ENCODE assay signal across 13 mouse cellular contexts in the genomic region with DNA sequence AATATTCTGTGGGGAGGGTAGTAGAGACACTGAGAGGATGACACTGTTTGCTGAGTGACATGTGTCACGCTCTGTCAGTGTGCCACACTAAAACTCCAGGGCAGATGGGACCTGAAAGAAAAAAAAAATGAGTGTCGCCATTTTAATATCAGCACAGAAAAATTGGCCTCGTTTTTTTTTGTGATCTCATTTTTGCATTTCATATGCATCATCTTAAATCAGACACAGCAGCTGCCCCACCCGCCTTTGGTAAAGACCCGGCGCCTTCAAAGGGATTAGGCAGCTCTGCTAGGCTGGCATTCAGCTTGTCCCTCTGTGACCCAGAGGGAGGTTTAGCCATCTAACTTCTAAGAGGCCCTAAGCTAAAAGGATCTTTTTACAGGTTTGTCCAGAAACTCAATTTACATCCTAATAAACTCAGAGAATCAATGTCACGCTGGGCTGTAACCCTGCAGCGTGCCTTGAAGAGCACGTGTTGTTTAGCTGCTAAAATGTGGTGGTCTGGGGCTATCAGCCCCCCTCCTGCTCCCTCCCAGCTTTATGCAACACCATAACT.
A peak's percentile ranks its signal among the peaks of the same experiment; 100 is the strongest.
DNase-seq lines count a peak whose midpoint lies in the region; ATAC-seq and TF ChIP-seq lines count a peak whose summit lies in the region.
"Had no signal": no experiment of that assay in that cellular context is flagged by ENCODE, and none has a peak within 500 bp of the region (broad histone marks: within the 10 kb centered on the region; RNA-seq: fewer than 3 reads in every experiment).

No protein-coding gene starts in this region.

- H3K4me3 ChIP-seq in heart, embryonic 11.5 days (ENCODE audit: low read depth, low read length), result no peak overlapping the region
- no peak overlapping the region for H3K4me3 ChIP-seq in heart, adult 2 months
- no peak overlapping the region for H3K4me3 ChIP-seq in lung, embryonic 14.5 days (ENCODE audit: low read depth, low read length)
- H3K4me3 ChIP-seq in forebrain, embryonic 12.5 days (replicated peaks), result no peak overlapping the region
- no peak overlapping the region for H3K4me3 ChIP-seq in midbrain, embryonic 13.5 days (replicated peaks)
- H3K4me3 ChIP-seq: liver, embryonic 15.5 days had no signal

- no peak overlapping the region; the same call in 1 of the 2 replicates for H3K27ac ChIP-seq in heart, embryonic 11.5 days (ENCODE audit: low read depth, low read length)
- H3K27ac ChIP-seq in heart, adult 2 months, result no peak overlapping the region
- H3K27ac ChIP-seq in lung, embryonic 14.5 days (ENCODE audit: low read depth), result no peak overlapping the region
- H3K27ac ChIP-seq in forebrain, embryonic 12.5 days, result no peak overlapping the region
- H3K27ac ChIP-seq in midbrain, embryonic 13.5 days, result no peak overlapping the region
- H3K27ac ChIP-seq: liver, embryonic 15.5 days had no signal

- TF ChIP-seq POLR2A in heart, adult 2 months (IDR thresholded peaks at IDR 0.05; ENCODE audit: insufficient read depth, low read depth, low read length), result no peak

- no peak overlapping the region for H3K9ac ChIP-seq in heart, embryonic 11.5 days (ENCODE audit: low read depth, low read length)
- no peak overlapping the region for H3K9ac ChIP-seq in heart, adult 2 months (ENCODE audit: low read depth, low read length)
- H3K9ac ChIP-seq in lung, embryonic 14.5 days, result no peak overlapping the region
- H3K9ac ChIP-seq in forebrain, embryonic 12.5 days, result no peak overlapping the region
- H3K9ac ChIP-seq in midbrain, embryonic 13.5 days (replicated peaks), result no peak overlapping the region
- H3K9ac ChIP-seq: liver, embryonic 15.5 days had no signal

- DNase-seq in heart, adult 2 months, result no peak
- no peak for DNase-seq in lung, embryonic 14.5 days
- DNase-seq in lung, adult 18-20 months, result no peak
- no peak for DNase-seq in cerebellum, adult 9-10 months
- DNase-seq: adrenal gland, postnatal 36 days; B cell, adult 2 months; kidney, adult 8-10 months; thymus, postnatal 36 days had no signal

- peak overlapping the region; percentile 47 for H3K4me2 ChIP-seq in heart, embryonic 11.5 days
- H3K4me2 ChIP-seq in lung, embryonic 14.5 days, result peak overlapping the region; percentile 31
- H3K4me2 ChIP-seq in forebrain, embryonic 12.5 days, result peak overlapping the region; percentile 13; the same call in 1 of the 2 replicates
- H3K4me2 ChIP-seq in midbrain, embryonic 13.5 days (replicated peaks), result peak overlapping the region; percentile 16
- H3K4me2 ChIP-seq: liver, embryonic 15.5 days had no signal

- 34% methylated on average over 9 of the region's 9 CpGs for WGBS in heart, embryonic 11.5 days (ENCODE audit: insufficient replicate concordance)
- WGBS in heart, adult 2 months, result 73% methylated on average over 9 of the region's 9 CpGs
- 44% methylated on average over 9 of the region's 9 CpGs for WGBS in lung, embryonic 14.5 days
- 10% methylated on average over 9 of the region's 9 CpGs for WGBS in forebrain, embryonic 12.5 days
- 5% methylated on average over 9 of the region's 9 CpGs for WGBS in midbrain, embryonic 13.5 days

- no peak for ATAC-seq in heart, embryonic 11.5 days (replicated peaks; ENCODE audit: insufficient number of reproducible peaks, low FRiP score, low TSS enrichment)
- ATAC-seq in lung, embryonic 14.5 days (ENCODE audit: insufficient read depth), result no peak
- ATAC-seq in forebrain, embryonic 12.5 days (ENCODE audit: low FRiP score), result peak; percentile 49; the same call in 1 of the 2 replicates
- peak; percentile 63 for ATAC-seq in midbrain, embryonic 13.5 days
- no peak for ATAC-seq in erythroblast, adult 5-6 weeks (replicated peaks; ENCODE audit: low FRiP score, poor library complexity, severe bottlenecking)

- no peaks in the 10 kb centered on the region for H3K36me3 ChIP-seq in heart, embryonic 11.5 days (ENCODE audit: control insufficient read depth, insufficient read depth, low read length)
- no peaks in the 10 kb centered on the region for H3K36me3 ChIP-seq in heart, adult 2 months (ENCODE audit: control insufficient read depth, insufficient read depth, low read length)
- H3K36me3 ChIP-seq in lung, embryonic 14.5 days (ENCODE audit: insufficient read depth), result no peaks in the 10 kb centered on the region
- H3K36me3 ChIP-seq in forebrain, embryonic 12.5 days (replicated peaks), result no peaks in the 10 kb centered on the region
- no peaks in the 10 kb centered on the region for H3K36me3 ChIP-seq in midbrain, embryonic 13.5 days
- H3K36me3 ChIP-seq: liver, embryonic 15.5 days had no signal

- 0 out of 2 replicates have a peak, but pooled peaks cover 2% of the 10 kb centered on the region for H3K27me3 ChIP-seq in heart, embryonic 11.5 days (ENCODE audit: control insufficient read depth, insufficient read depth, low read length)
- H3K27me3 ChIP-seq in heart, adult 2 months (ENCODE audit: control insufficient read depth, insufficient read depth, low read length), result no peaks in the 10 kb centered on the region
- H3K27me3 ChIP-seq in lung, embryonic 14.5 days (ENCODE audit: insufficient read depth, low read length), result no peaks in the 10 kb centered on the region
- H3K27me3 ChIP-seq in forebrain, embryonic 12.5 days, result peaks cover 51% of the 10 kb centered on the region
- peaks cover 52% of the 10 kb centered on the region for H3K27me3 ChIP-seq in midbrain, embryonic 13.5 days
- H3K27me3 ChIP-seq: liver, embryonic 15.5 days had no signal

- TF ChIP-seq EP300 in heart, adult 2 months (IDR thresholded peaks at IDR 0.05; ENCODE audit: insufficient read depth, low read depth, low read length), result no peak

- H3K4me1 ChIP-seq in heart, embryonic 11.5 days (ENCODE audit: control insufficient read depth, insufficient read depth, low read length), result peaks cover 27% of the 10 kb centered on the region
- peaks cover 2% of the 10 kb centered on the region; the same call in 1 of the 2 replicates for H3K4me1 ChIP-seq in heart, adult 2 months (ENCODE audit: control insufficient read depth, insufficient read depth, low read length)
- no peaks in the 10 kb centered on the region for H3K4me1 ChIP-seq in lung, embryonic 14.5 days (ENCODE audit: insufficient read depth)
- H3K4me1 ChIP-seq in forebrain, embryonic 12.5 days, result peaks cover 24% of the 10 kb centered on the region
- peaks cover 33% of the 10 kb centered on the region for H3K4me1 ChIP-seq in midbrain, embryonic 13.5 days (replicated peaks)

- TF ChIP-seq CTCF in heart, adult 2 months (IDR thresholded peaks at IDR 0.05), result no peak
- no peak for TF ChIP-seq CTCF in lung, embryonic 14.5 days (IDR thresholded peaks at IDR 0.05; ENCODE audit: low read depth)

- intact Hi-C loops in heart, adult 2 months (cut with DNase I), result no loop called here

- no peaks in the 10 kb centered on the region for H3K79me2 ChIP-seq in heart, adult 2 months (replicated peaks; ENCODE audit: control insufficient read depth, insufficient read depth, low read length)

- H3K9me3 ChIP-seq in heart, embryonic 11.5 days (replicated peaks; ENCODE audit: control insufficient read depth, low read length), result no peaks in the 10 kb centered on the region
- H3K9me3 ChIP-seq in lung, embryonic 14.5 days (ENCODE audit: low read depth, low read length), result no peaks in the 10 kb centered on the region
- H3K9me3 ChIP-seq in forebrain, embryonic 12.5 days, result no peaks in the 10 kb centered on the region
- no peaks in the 10 kb centered on the region for H3K9me3 ChIP-seq in midbrain, embryonic 13.5 days
- H3K9me3 ChIP-seq: liver, embryonic 15.5 days had no signal

Comparison
In these comparisons a context has a peak if more than half of its experiments do, and no peak if none do; other contexts are left out.
1. ATAC-seq: peak in forebrain, embryonic 12.5 days (single experiment) and midbrain, embryonic 13.5 days (single experiment); none in heart, embryonic 11.5 days (single experiment), lung, embryonic 14.5 days (single experiment) and erythroblast, adult 5-6 weeks (single experiment).
2. Peak in every context shown above with its lines, with median percentiles within 50 percentile points of each other: H3K4me2 ChIP-seq.